Mouse (Mus musculus) kidney, embryonic 15.5 days (tissue): ENCODE measurements around the gene Fndc8. TPM values are rescaled to one million over a fixed set of nuclear protein-coding genes. Genes with fewer than 3 reads are reported as not detected.

Experiments used
- ATAC-seq: fragments of 200-750 bp; cut with Nextera tagmentation; replicated peaks from 2 replicates; pipeline ENCODE4 v1.8.0; 2017; ENCODE audit warnings: moderate TSS enrichment; ENCODE audit not compliant: low FRiP score
- H3K27ac ChIP-seq: fragments of 300-500 bp; sonication (generic); 2 replicates; pipeline ENCODE4 v1.5.1; 2015; ENCODE audit warnings: mild to moderate bottlenecking, inconsistent platforms
- H3K27me3 ChIP-seq: fragments of 300-500 bp; sonication (generic); 2 replicates; pipeline ENCODE4 v1.6.1; 2015; ENCODE audit warnings: inconsistent platforms
- H3K36me3 ChIP-seq: fragments of 300-500 bp; sonication (generic); 2 replicates; pipeline ENCODE4 v1.6.1; 2015; ENCODE audit warnings: inconsistent platforms
- H3K4me1 ChIP-seq: fragments of 300-500 bp; sonication (generic); 2 replicates; pipeline ENCODE4 v1.6.1; 2015; ENCODE audit warnings: inconsistent platforms
- H3K4me2 ChIP-seq: fragments of 300-500 bp; sonication (generic); 2 replicates; pipeline ENCODE4 v1.6.1; 2015; ENCODE audit warnings: moderate library complexity, mild to moderate bottlenecking, inconsistent platforms
- H3K4me3 ChIP-seq: fragments of 300-500 bp; sonication (generic); replicated peaks from 2 replicates; pipeline ENCODE4 v1.5.1; 2015; ENCODE audit warnings: mild to moderate bottlenecking, inconsistent platforms
- H3K9ac ChIP-seq: fragments of 300-500 bp; sonication (generic); 2 replicates; pipeline ENCODE4 v1.6.1; 2015; ENCODE audit warnings: mild to moderate bottlenecking, inconsistent platforms
- H3K9me3 ChIP-seq: fragments of 300-500 bp; sonication (generic); replicated peaks from 2 replicates; pipeline ENCODE4 v1.6.1; 2016; ENCODE audit warnings: inconsistent platforms
- WGBS: fragments of 180-500 bp; shearing (Covaris S2); methylation state at CpG from one replicate; pipeline ENCODE4 v1.1.7; 2015; ENCODE audit warnings: mixed read lengths; 5-methylcytosine and 5-hydroxymethylcytosine counted together
- polyA plus RNA-seq: library from polyadenylated mRNA; unstranded; fragments of >200 nt; fragmentation: Nextera tagmentation; extraction: Ambion mirVana; gene quantifications from 2 replicates; pipeline ENCODE4 v1.2.1, GENCODE M21; 2015

Fndc8 gene
- polyA plus RNA-seq, 1 experiment from 2014 or later = 0.18 TPM

- no peaks in the 10 kb centered on the region for H3K9me3 ChIP-seq
- ATAC-seq = no peak
- no peak overlapping the region for H3K9ac ChIP-seq
- no peaks in the 10 kb centered on the region for H3K4me1 ChIP-seq
- H3K4me2 ChIP-seq = no peak overlapping the region
- H3K4me3 ChIP-seq = no peak overlapping the region
- peaks cover 56% of the 10 kb centered on the region for H3K36me3 ChIP-seq
- WGBS = 96% methylated on average over 5 of the region's 5 CpGs
- H3K27ac ChIP-seq = no peak overlapping the region
- no peaks in the 10 kb centered on the region for H3K27me3 ChIP-seq
Observed at GRCm38 (mm10) chr11:82899720-82900119, 7.8 kb downstream of the Fndc8 start.

GRCm38 (mm10) chr11:82901606-82902310 lies 9.8 kb downstream of the Fndc8 start:
- H3K36me3 ChIP-seq = peaks cover 77% of the 10 kb centered on the region

GRCm38 (mm10) chr11:82904952-82905351 lies 13.0 kb downstream of the Fndc8 start:
- Histone ChIP-seq H3K9ac (no peak overlapping the region), H3K27ac (no peak overlapping the region), H3K9me3 (no peaks in the 10 kb centered on the region), H3K36me3 (peaks cover 69% of the 10 kb centered on the region), H3K4me1 (peaks cover 12% of the 10 kb centered on the region), H3K4me3 (no peak overlapping the region), H3K27me3 (0 out of 2 replicates have a peak, but pooled peaks cover 9% of the 10 kb centered on the region), H3K4me2 (no peak overlapping the region)
- WGBS = 63% methylated on average over 8 of the region's 8 CpGs
- no peak for ATAC-seq

More at GRCm38 (mm10) chr11:82901606-82902310, 9.8 kb downstream of the Fndc8 start:
- 96% methylated on average over 20 of the region's 20 CpGs for WGBS
- no peaks in the 10 kb centered on the region for H3K9me3 ChIP-seq
- ATAC-seq = no peak
- no peak overlapping the region for H3K4me2 ChIP-seq
- no peak overlapping the region for H3K9ac ChIP-seq
- H3K4me1 ChIP-seq = no peaks in the 10 kb centered on the region
- no peak overlapping the region for H3K4me3 ChIP-seq
- no peak overlapping the region for H3K27ac ChIP-seq
- no peaks in the 10 kb centered on the region for H3K27me3 ChIP-seq

- Histone ChIP-seq H3K9me3 (no peaks in the 10 kb centered on the region), H3K36me3 (peaks cover 61% of the 10 kb centered on the region), H3K4me3 (no peak overlapping the region), H3K27me3 (peaks cover 14% of the 10 kb centered on the region; the same call in 1 of the 2 replicates), H3K4me1 (peaks cover 12% of the 10 kb centered on the region), H3K9ac (no peak overlapping the region), H3K4me2 (no peak overlapping the region), H3K27ac (no peak overlapping the region)
- 95% methylated on average over 5 of the region's 5 CpGs for WGBS
- no peak for ATAC-seq
Observed at GRCm38 (mm10) chr11:82905816-82906215, 13.9 kb downstream of the Fndc8 start.

- peak; percentile 75 for ATAC-seq
- Histone ChIP-seq H3K4me3 (peak within 1 kb of the TSS; percentile 79), H3K9me3 (no peaks in the 10 kb centered on the region), H3K4me2 (peak within 1 kb of the TSS; percentile 89), H3K36me3 (peaks cover 40% of the 10 kb centered on the region), H3K27ac (no peak within 1 kb of the TSS), H3K9ac (peak within 1 kb of the TSS; percentile 75), H3K27me3 (peaks cover 22% of the 10 kb centered on the region; the same call in 1 of the 2 replicates), H3K4me1 (peaks cover 12% of the 10 kb centered on the region)
- WGBS = 1% methylated on average over 73 of the region's 73 CpGs
Observed at GRCm38 (mm10) chr11:82907651-82908607, 16.0 kb downstream of the Fndc8 start, which contains the start of gene Nle1. TSS of gene Nle1 (minus strand) at chr11:82908411.

GRCm38 (mm10) chr11:82908608-82908989 lies 16.7 kb downstream of the Fndc8 start:
- Histone ChIP-seq H3K27ac (no peak overlapping the region), H3K4me1 (peaks cover 12% of the 10 kb centered on the region), H3K27me3 (peaks cover 28% of the 10 kb centered on the region), H3K36me3 (peaks cover 33% of the 10 kb centered on the region), H3K4me2 (peak overlapping the region; percentile 89), H3K9ac (peak overlapping the region; percentile 75; the same call in 1 of the 2 replicates), H3K9me3 (no peaks in the 10 kb centered on the region), H3K4me3 (peak overlapping the region; percentile 79)
- WGBS = 56% methylated on average over 10 of the region's 10 CpGs
- ATAC-seq = no peak

- ATAC-seq = no peak
- Histone ChIP-seq H3K9ac (no peak within 1 kb of the TSS), H3K27ac (no peak within 1 kb of the TSS), H3K36me3 (peaks cover 16% of the 10 kb centered on the region), H3K27me3 (peaks cover 41% of the 10 kb centered on the region), H3K4me3 (no peak within 1 kb of the TSS), H3K9me3 (no peaks in the 10 kb centered on the region), H3K4me2 (no peak within 1 kb of the TSS), H3K4me1 (peaks cover 12% of the 10 kb centered on the region)
- WGBS = 89% methylated on average over 4 of the region's 4 CpGs
Observed at GRCm38 (mm10) chr11:82910250-82910649, 18.3 kb downstream of the Fndc8 start, which contains the start of gene Unc45b. TSS of gene Unc45b (plus strand) at chr11:82910550.

- H3K36me3 ChIP-seq = peaks cover 11% of the 10 kb centered on the region
- 76% methylated on average over 11 of the region's 11 CpGs for WGBS
Observed at GRCm38 (mm10) chr11:82910679-82911389, 18.9 kb downstream of the Fndc8 start.

GRCm38 (mm10) chr11:82914711-82915352 lies 22.9 kb downstream of the Fndc8 start:
- 0 out of 2 replicates have a peak, but pooled peaks have one; percentile 12 for ATAC-seq
- H3K4me3 ChIP-seq = 0 out of 2 replicates have a peak overlapping the region, but pooled peaks have one; percentile 5
- WGBS = 9% methylated on average over 16 of the region's 16 CpGs

More at GRCm38 (mm10) chr11:82910679-82911389, 18.9 kb downstream of the Fndc8 start:
- peaks cover 44% of the 10 kb centered on the region for H3K27me3 ChIP-seq
- no peak overlapping the region for H3K4me3 ChIP-seq
- H3K4me1 ChIP-seq = peaks cover 12% of the 10 kb centered on the region
- no peak overlapping the region for H3K9ac ChIP-seq
- no peak overlapping the region for H3K4me2 ChIP-seq
- no peak for ATAC-seq
- H3K27ac ChIP-seq = no peak overlapping the region
- H3K9me3 ChIP-seq = no peaks in the 10 kb centered on the region

GRCm38 (mm10) chr11:82920768-82921167 lies 28.8 kb downstream of the Fndc8 start:
- Histone ChIP-seq H3K9me3 (no peaks in the 10 kb centered on the region), H3K36me3 (no peaks in the 10 kb centered on the region), H3K27ac (no peak overlapping the region), H3K27me3 (peaks cover 45% of the 10 kb centered on the region), H3K9ac (no peak overlapping the region), H3K4me2 (no peak overlapping the region), H3K4me3 (no peak overlapping the region), H3K4me1 (no peaks in the 10 kb centered on the region)
- ATAC-seq = no peak
- 59% methylated on average over 10 of the region's 10 CpGs for WGBS

More at GRCm38 (mm10) chr11:82914711-82915352, 22.9 kb downstream of the Fndc8 start:
- Histone ChIP-seq H3K27me3 (peaks cover 51% of the 10 kb centered on the region), H3K36me3 (no peaks in the 10 kb centered on the region), H3K9ac (no peak overlapping the region), H3K4me2 (peak overlapping the region; percentile 45), H3K27ac (no peak overlapping the region), H3K4me1 (no peaks in the 10 kb centered on the region), H3K9me3 (no peaks in the 10 kb centered on the region)

GRCm38 (mm10) chr11:82921691-82922090 lies 29.8 kb downstream of the Fndc8 start:
- Histone ChIP-seq H3K4me1 (no peaks in the 10 kb centered on the region), H3K9me3 (no peaks in the 10 kb centered on the region), H3K9ac (no peak overlapping the region), H3K27ac (no peak overlapping the region), H3K4me2 (no peak overlapping the region), H3K27me3 (peaks cover 54% of the 10 kb centered on the region), H3K4me3 (no peak overlapping the region), H3K36me3 (no peaks in the 10 kb centered on the region)
- WGBS = 70% methylated on average over 4 of the region's 4 CpGs
- ATAC-seq = no peak
